Mouse (Mus musculus) embryonic fibroblast, embryonic 13.5 days (primary cell): ENCODE measurements around the gene Mtif3. TPM values are rescaled to one million over a fixed set of nuclear protein-coding genes. Genes with fewer than 3 reads are reported as not detected.

ENCODE experiments used
- H3K27ac ChIP-seq: 2 replicates; pipeline ENCODE4 v1.5.1; 2012; ENCODE audit warnings: low read length, control low read depth, inconsistent platforms; ENCODE audit not compliant: insufficient read depth
- H3K4me1 ChIP-seq: 2 replicates; pipeline ENCODE4 v1.6.1; 2011; ENCODE audit warnings: low read length; ENCODE audit not compliant: control insufficient read depth, insufficient read depth
- H3K4me3 ChIP-seq: 2 replicates; pipeline ENCODE4 v1.5.1; 2011; ENCODE audit warnings: mild to moderate bottlenecking, control low read depth, low read length; ENCODE audit not compliant: insufficient read depth
- CTCF ChIP-seq: IDR thresholded peaks from 2 replicates; pipeline ENCODE4 v1.5.1; 2011; ENCODE audit warnings: mild to moderate bottlenecking, control low read depth, low read length, moderate library complexity, borderline replicate concordance; ENCODE audit not compliant: insufficient read depth
- POLR2A ChIP-seq: IDR thresholded peaks from 2 replicates; pipeline ENCODE4 v1.6.1; 2011; ENCODE audit warnings: low read depth, mild to moderate bottlenecking, control low read depth, low read length, moderate library complexity
- polyA plus RNA-seq: library from polyadenylated mRNA; stranded (reverse); fragments of >200 nt; gene quantifications from 2 replicates; pipeline ENCODE4 v1.2.4, GENCODE M21; 2011; ENCODE audit warnings: low read depth; ENCODE audit not compliant: missing spikeins, insufficient read length

Mtif3 gene
- polyA plus RNA-seq, 1 experiment = 10.4 TPM

DNA sequence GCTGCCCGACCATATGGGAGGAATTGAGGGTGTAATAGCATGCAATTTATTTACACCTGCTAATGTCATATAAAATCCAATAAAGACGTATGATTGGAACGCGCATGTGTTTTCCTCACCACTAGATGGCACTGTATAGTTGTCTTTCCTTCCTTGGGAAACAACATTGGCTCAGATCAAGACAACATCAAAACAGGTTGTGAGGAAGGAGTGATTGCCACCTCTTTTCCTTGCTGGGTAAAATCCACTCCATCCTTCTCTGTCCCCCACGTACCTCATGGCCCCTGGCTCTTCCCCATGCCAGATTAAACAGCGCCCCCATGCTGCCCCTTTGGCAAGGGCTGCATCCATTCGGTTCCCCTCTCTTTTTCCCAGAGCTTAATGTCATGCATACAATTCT, 23.4 kb downstream of the Mtif3 start:
- TF ChIP-seq CTCF = no peak
- no peak for TF ChIP-seq POLR2A
- no peaks in the 10 kb centered on the region for H3K4me1 ChIP-seq
- H3K4me3 ChIP-seq = no peak overlapping the region
- no peak overlapping the region for H3K27ac ChIP-seq

DNA sequence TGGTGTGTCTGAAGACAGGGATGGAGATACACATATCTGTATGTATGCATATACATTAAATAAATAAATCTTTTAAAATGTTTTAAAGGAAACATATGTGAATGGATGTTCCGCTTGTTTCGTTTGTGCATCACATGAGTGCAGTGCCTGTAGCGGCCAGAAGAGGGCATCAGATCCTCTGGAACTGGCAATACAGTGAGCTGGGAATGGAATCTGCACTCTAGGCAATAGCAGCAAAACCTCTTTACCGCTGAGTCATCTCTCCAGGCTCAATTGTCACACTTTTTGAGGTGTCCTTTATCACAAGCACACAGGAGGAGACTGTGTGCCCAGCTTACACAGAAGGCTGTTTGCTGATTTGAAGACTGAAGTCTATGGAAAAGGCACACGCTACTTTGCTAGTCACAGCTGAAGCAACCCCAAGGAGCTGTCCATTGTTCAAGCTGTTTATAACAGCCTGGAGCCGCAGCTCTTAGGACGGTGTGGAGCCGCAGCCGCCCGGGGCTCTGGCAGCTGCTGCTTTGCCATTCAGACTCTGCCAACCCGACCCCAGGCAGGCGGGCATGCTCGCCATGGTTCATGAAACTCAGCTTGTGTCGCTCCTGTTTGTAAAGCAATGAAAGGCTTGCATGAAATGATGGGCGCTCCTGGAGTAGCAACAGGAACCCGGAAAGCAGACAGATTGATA, 24.3 kb downstream of the Mtif3 start:
- TF ChIP-seq CTCF = peak; percentile 30; the same call in 1 of the 2 replicates
- no peak for TF ChIP-seq POLR2A
- H3K4me3 ChIP-seq = no peak overlapping the region
- no peak overlapping the region for H3K27ac ChIP-seq
- H3K4me1 ChIP-seq = no peaks in the 10 kb centered on the region

DNA sequence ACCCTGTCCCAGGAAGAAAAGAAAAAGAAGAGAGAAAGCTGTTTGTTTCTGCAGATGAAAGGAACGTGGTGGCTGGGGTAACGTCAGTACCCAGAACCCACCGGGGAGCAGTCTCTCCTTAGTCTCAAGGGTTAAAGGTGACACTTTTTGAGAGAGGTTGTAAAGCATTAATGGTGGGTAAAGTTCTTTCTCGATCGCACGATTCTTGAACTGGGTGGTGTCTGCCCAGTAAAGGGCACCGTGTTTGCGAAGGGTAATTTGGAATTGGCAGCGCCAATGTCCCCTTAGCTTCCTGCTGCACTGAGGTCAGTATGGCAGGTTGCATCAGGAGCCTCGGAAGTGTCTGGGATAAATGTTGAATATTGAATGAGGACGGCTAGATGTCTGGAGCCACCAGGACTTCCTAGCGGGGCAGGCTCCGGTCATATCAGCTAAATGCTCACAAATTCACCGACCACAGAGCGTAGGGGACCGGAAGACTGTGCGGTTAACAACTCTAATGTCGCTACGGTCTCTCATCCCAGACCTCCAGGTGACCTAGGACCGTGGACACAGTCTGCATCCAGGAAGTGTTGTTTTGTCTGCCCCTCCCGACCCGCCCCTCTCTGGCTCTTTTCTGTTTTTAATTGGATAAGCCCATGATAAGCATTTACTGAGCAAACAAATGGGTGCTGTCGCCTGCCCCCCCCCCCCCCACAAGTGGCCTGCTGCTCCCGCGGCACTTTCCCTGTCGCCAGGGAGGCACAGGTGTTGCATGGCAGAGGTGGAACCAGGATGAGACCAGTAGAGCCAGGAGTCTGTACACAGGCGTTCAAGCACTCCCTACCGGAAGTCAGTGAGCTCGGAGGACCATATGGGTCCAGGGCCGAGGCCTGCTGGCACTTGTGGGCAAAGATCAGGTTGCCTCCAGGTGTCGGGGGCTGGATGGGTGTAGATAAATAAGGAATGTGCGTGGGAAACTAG, 25.8 kb downstream of the Mtif3 start:
- Histone ChIP-seq H3K4me1 (no peaks in the 10 kb centered on the region), H3K27ac (no peak overlapping the region), H3K4me3 (no peak overlapping the region)
- TF ChIP-seq CTCF (no peak), POLR2A (no peak)

DNA sequence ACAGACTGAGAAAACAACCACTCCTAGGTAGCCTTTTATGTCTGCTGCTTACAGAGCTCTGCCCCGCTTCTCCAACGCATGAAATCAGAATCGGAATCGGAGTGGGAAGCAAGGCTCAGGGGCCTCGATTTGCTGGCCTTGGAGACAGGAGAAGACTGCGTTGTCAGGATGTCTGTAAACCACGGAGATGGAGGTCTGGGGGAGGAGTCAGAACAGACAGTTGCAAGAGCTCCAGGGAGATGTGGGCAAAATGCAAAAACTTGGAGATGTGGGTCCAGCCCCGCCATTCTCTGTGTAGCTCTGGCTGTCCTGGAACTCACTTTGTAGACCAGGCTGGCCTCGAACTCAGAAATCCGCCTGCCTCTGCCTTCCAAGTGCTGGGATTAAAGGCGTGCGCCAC, 30.1 kb downstream of the Mtif3 start:
- no peak overlapping the region for H3K27ac ChIP-seq
- TF ChIP-seq CTCF (no peak), POLR2A (no peak)

DNA sequence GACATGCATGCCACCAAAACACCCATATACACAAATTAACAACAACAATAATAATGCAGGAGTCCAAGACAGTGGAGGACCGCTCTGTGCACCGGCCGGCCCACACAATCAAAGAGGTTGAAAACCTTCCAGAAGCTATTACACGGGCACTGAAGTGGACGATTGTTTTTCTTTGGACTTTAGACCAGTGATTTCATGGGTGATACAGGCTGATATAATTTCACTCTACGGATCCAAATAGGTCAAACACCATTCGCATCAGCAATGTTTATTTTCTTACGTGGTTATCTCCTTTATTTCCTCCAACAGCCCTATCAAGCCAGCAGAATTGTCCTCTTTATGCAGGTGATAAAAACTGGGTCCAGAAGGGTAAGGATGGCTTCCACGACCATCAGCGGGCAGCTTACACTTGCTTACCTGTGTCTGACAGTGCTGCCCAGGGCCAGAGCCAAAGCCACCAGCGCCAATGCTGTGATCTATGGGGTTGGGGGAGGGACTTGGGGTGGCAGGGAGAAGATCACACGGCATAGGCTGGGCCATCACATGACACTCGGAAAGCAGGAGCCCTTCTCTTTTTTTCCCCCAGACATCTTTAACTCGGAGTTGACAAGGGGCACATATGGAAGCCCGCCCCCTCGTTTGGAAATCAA, 31.6 kb downstream of the Mtif3 start:
- no peak for TF ChIP-seq CTCF
- TF ChIP-seq POLR2A = no peak
- Histone ChIP-seq H3K27ac (no peak overlapping the region), H3K4me1 (no peaks in the 10 kb centered on the region), H3K4me3 (no peak overlapping the region)

More for the DNA sequence above, 30.1 kb downstream of the Mtif3 start:
- Histone ChIP-seq H3K4me3 (no peak overlapping the region), H3K4me1 (no peaks in the 10 kb centered on the region)

DNA sequence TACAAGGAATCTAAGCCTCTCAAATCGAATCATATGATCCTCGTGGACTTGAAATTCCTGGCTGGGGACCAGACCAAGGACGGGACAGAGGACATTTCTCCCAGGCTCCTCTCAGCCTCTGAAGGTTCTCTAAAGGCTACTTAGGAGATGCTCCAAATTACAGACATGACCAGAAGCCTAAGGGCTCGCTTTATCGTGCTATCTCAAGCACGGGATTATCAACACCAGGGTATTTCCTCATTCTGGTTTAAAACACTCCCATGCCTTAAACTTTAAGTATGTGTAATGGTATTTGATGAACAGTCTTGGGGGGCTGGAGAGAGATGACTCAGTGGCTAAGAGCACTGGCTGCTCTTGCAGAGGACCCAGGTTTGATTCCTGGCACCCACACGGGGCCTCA, 32.2 kb downstream of the Mtif3 start:
- TF ChIP-seq CTCF (no peak), POLR2A (no peak)
- H3K27ac ChIP-seq = no peak overlapping the region
- no peaks in the 10 kb centered on the region for H3K4me1 ChIP-seq
- no peak overlapping the region for H3K4me3 ChIP-seq

DNA sequence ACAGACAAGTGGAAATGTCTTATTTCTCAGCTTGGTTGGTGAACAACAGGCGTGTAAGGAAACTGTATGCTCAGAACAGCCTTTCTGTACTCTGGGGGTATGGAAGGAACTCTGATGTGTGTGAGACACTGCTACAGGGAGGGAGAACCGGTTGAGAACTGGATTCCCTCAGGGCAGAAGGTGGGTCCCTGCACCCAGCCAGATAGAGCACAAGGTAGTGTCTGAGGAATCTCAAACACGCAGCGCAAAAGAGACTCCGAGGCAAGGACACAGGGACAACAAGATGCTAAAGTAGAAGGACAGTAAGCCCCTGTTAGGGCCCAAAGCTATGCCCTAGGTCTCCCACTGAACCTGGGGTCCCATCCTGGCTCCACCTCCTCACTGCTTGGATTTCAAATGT, 36.9 kb downstream of the Mtif3 start:
- no peak for TF ChIP-seq POLR2A
- TF ChIP-seq CTCF = no peak

DNA sequence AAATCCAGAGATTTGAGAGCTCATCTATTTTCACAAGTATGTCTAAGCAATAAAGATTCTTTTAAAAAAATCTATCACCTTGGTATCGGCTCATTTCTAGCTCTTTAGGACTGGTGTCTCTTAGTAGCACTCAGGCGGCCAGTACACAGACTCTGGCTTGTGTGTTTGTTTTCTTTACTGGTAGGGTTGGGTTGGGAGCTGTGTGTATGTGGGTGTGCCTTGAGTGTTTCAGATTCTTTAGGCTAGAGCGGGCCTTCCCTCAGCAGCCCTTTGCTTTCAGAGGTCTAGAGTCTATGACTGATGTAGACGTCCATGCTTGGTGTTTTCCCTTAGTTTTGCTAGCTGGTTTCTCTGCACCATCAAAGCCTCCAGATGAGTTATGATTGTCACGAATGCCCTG, 40.1 kb downstream of the Mtif3 start:
- Histone ChIP-seq H3K4me3 (no peak overlapping the region), H3K4me1 (0 out of 2 replicates have a peak, but pooled peaks cover 2% of the 10 kb centered on the region), H3K27ac (no peak overlapping the region)
- no peak for TF ChIP-seq POLR2A
- TF ChIP-seq CTCF = no peak

More for the DNA sequence above, 36.9 kb downstream of the Mtif3 start:
- Histone ChIP-seq H3K4me1 (0 out of 2 replicates have a peak, but pooled peaks cover 2% of the 10 kb centered on the region), H3K4me3 (no peak overlapping the region), H3K27ac (no peak overlapping the region)

DNA sequence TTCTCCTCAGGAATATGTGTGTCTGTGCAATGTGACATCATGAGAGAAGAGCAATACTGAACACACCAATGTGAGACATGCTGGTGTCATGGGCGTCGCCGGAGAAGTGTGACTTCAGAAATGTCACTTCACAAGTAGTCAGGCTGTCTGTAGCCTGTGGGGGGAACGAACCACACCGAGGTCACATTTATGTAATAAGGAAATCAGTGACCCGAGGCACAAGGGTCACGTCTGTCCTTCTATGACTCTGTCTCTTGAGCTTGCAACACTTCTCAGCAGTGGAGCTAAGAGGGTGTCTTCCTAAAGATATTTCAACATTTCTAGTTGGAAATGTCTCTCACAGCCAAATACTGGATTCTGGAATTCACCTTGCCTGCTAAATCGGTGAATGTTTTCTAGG, 42.4 kb downstream of the Mtif3 start:
- TF ChIP-seq CTCF (no peak), POLR2A (no peak)

More for the DNA sequence above, 42.4 kb downstream of the Mtif3 start:
- no peak overlapping the region for H3K4me3 ChIP-seq
- H3K27ac ChIP-seq = no peak overlapping the region
- H3K4me1 ChIP-seq = peaks cover 2% of the 10 kb centered on the region; the same call in 1 of the 2 replicates
